Mouse (Mus musculus) urinary bladder, postnatal 25 days (tissue): ENCODE results near the gene Zbp1.
A peak's percentile ranks its signal among the peaks of the same experiment; 100 is the strongest.

Source experiments
- DNase-seq: peaks from one replicate; pipeline ENCODE4 v3.0.0; 2022; ENCODE audit warnings: low spot score

Zbp1 gene

DNA sequence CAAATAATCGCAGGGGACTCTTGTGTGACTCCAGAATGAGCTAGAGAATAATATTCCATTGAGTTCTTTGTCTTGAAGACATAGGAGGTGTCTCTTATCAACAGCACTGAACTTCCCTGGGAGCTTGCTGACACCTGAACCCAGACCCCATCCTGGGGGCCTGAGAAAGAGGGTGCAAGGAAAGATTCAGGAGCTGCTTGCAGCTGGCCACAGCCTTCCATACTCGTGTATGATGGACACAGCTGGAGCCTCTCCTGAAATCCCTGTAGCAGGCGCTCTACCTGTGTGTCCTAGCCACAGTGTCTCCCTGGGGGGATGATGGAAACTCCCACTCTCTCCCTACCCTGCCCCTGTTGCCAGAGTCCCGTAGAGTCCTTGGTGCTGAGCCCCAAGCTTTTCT is 6.5 kb downstream of the Zbp1 start:
- no peak for DNase-seq

- no peak for DNase-seq
These were observed 9.5 kb downstream of the Zbp1 start for GRCm38 (mm10) chr2:173209091-173209815.

- no peak for DNase-seq
These were observed 11.7 kb downstream of the Zbp1 start for GRCm38 (mm10) chr2:173207051-173207450.

DNA sequence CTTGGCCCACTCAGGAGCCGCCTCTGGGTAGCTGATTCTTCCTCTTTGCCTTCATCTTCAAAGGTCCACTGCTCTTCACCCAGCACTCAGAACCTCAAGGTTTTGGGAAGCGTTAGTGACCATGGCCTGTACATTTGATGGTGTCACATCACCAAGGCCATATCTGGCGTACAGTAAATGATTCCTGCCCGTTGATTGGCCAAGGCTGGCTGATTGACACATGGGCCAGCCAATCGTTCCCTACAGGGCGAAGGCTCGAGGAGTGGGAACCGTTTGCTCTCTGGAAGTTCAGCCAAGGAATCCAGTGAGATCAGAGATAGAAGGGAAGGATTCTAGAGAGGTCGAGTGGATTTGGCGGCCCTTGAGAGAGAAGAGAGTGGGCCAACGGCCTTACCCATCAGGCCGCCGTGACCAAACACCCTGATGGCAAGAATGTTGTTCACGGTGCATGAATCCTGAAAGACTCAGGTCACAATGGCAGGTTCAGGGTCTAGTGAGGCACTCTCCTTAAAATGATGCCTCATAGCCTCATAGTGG is 13.1 kb downstream of the Zbp1 start:
- DNase-seq: no peak

GRCm38 (mm10) chr2:173204671-173205070 is 14.1 kb downstream of the Zbp1 start:
- no peak for DNase-seq

DNA sequence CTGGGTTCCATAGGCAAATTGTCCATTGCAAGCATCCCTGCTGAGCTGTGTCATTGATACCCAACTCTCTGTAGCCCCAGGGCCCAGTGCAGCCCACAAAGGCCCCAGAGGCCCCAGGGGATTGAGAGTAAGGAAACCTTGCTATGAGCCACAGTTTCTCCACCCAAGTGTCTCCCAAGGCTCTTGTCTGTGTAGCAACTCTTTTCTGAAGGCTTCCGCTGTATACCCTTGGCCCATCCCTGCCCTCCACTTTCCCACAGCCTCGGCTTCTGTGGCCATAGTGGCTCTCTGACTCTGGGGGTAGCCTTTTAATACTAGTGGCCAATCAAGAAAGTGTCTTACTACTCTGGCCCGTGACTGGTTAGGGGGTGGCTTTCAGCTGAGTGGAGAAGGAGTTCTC is 15.0 kb downstream of the Zbp1 start:
- DNase-seq: no peak

GRCm38 (mm10) chr2:173202924-173203689 is 15.6 kb downstream of the Zbp1 start:
- no peak for DNase-seq

- DNase-seq: no peak
These were observed 23.9 kb downstream of the Zbp1 start for GRCm38 (mm10) chr2:173194796-173195195.

DNA sequence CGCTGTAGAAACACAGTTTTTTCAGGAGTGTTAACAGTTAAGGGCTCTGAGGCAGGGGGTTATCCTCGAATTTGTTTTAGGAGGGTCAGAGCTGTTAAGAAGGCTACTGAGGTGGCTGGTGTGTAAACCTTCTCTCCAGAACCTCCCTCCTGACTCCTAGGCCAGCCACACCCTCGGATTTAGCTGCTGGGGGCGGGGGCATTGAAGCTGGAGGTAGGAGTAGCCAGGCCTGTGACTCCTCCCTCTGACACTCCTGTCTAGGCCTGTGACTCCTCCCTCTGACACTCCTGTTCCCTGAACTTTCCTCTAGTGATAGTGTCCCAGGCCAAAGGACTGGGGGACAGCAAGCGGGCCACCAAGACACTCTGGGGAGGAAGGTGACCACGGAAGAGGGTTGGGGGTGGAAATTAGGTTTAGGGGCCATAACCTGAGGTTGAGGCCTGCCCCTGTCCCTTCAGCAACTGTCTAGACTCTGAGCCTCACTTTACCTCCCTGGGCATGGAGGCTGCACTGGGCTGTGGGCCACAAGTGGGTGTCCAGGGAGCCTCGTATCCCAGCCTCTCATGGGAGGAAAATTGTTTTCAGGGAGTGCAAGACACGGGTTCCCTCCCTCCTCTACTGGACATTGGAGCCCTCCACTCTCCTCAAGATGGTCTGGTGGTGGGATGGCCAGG is 31.4 kb downstream of the Zbp1 start:
- no peak for DNase-seq

- peak; percentile 92 for DNase-seq
These were observed 32.4 kb downstream of the Zbp1 start for GRCm38 (mm10) chr2:173186047-173186943.

- DNase-seq: no peak
These were observed 33.4 kb downstream of the Zbp1 start for GRCm38 (mm10) chr2:173185282-173185681.

- peak; percentile 2 for DNase-seq
These were observed 34.1 kb downstream of the Zbp1 start for GRCm38 (mm10) chr2:173184475-173185080.

- peak; percentile 81 for DNase-seq
These were observed 34.8 kb downstream of the Zbp1 start for GRCm38 (mm10) chr2:173183836-173184460.

GRCm38 (mm10) chr2:173183311-173183710 is 35.4 kb downstream of the Zbp1 start:
- no peak for DNase-seq

GRCm38 (mm10) chr2:173182796-173183195 is 35.9 kb downstream of the Zbp1 start:
- no peak for DNase-seq

DNA sequence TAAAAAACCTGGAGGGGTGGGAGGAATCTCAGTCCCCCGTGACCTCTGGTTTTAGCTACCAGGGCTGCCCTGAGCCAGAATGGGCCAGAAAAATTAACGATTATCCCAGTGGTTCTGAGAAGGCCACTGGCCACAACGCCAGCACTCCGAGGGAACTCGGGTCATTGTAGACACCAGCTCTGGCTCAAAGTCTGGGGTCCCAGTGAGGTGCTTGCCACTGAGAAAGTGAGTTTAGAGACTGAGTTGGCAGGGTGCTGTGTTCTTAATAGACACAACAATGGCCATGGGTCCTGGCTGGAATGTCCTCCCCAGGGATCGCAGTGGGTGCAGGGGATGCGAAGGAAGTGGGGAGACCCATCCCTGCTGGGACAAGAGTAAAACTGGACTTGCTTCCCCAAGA is 36.8 kb downstream of the Zbp1 start:
- DNase-seq: no peak

- no peak for DNase-seq
These were observed 37.2 kb downstream of the Zbp1 start for GRCm38 (mm10) chr2:173181486-173181885.

- DNase-seq: no peak
These were observed 37.9 kb downstream of the Zbp1 start for GRCm38 (mm10) chr2:173180721-173181388.

DNA sequence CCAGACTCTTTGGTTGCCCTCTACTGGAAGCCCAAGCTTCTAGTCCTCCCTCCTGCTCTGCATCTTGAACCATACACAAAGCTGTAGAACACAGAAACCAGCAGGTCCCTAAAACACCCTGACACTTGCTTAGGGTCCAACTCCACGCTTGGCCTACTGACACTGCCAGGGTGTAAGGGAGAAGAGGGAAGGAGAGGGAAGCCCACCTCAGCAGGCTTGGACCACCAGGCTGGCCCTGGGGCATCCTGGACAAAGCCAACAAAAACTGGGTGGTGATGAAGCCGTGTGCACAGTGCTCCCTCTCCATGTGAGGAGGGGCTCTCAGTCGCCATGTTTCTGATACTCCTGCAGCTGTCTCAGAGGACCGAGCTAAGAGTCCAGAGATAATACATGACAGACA is 38.7 kb downstream of the Zbp1 start:
- no peak for DNase-seq

- DNase-seq: no peak
These were observed 39.7 kb downstream of the Zbp1 start for GRCm38 (mm10) chr2:173179046-173179445.
